Mouse (Mus musculus): Measurements from ENCODE around the gene Med27.

- TF ChIP-seq GATA1 (IDR thresholded peaks at IDR 0.05; ENCODE audit: low read length), result no peak
- TF ChIP-seq TAL1 (IDR thresholded peaks at IDR 0.05; ENCODE audit: low read length), result no peak
Measured at GRCm38 (mm10) chr2:29407350-29407749, 60.7 kb downstream of the Med27 start.

Data from erythroblast, embryonic 14.5 days (primary cell).